Mouse (Mus musculus) mouse trophoblast stem cell (cell line): ENCODE measurements at regions not wholly inside any gene's neighbourhood (a gene's known extent, or its start where the extent isn't known, plus 50 kb on each side); places are given as distances from the start of the nearest gene placed in this dataset.
"Not testable (repeated sequence)": the region's sequence is repeated elsewhere in the genome, so short reads cannot be mapped to it uniquely, and the experiment has no call there.

Source experiments
- in situ Hi-C, 2 experiments: fragments of 300-500 bp; cut with MseI, MboI; formaldehyde crosslinking; loops; 2 replicates in 1 of 2; 3 replicates in 1 of 2; pipeline ENCODE4 v1.15.1; 2025

DNA sequence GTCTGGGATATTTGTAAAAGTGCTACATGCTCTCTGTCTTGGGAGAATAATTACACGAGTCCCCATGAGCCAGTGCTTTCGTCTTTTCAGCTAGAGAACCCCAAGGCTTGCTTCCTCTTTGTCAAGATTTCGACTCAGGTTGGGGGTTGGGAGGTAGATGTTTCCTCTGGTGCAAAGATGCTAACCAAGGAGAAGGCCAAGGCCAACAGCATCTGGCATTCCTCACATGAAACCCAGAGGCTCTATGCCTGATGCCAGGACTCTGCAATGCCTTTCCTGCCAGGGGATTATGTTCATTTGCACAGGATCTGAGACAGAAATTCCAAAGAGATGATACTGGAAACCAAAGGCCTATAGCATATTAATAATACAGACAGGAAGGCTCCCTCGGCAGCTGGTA is 198.2 kb upstream of the Six2 start:
- in situ Hi-C loops = loop anchor here in 1 of 2 experiments (10.0 kb wide), 1 partner anchor 179 kb away; no protein-coding TSS in a partner anchor

DNA sequence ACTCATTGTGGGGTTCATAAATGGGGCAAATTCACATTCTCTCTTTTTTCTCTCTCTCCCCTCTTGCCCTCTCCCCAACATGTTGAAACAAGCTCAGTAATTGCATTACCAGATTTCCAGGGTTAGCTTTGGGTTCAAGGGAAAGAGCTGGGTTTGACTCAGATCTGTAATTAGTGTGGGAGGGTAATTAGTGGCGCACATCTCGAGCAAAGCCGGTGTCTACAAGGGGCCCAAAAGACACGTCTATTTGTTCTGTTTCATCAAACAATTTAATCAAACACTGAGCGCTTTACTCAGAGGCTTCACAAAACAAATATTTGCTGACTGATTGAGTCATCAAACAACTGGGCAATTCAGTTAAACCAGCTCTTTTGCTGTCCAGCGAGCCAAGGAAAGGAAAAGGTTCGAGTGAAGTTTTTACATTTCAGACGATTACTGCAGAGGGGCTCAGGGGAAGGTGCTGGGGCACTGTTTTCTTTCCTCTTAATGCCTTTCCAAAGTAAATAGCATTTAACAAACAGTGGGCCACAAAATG is 193.6 kb upstream of the Six2 start:
- in situ Hi-C loops = loop anchor here in 1 of 2 experiments (10.0 kb wide), 1 partner anchor 183 kb away; no protein-coding TSS in a partner anchor

DNA sequence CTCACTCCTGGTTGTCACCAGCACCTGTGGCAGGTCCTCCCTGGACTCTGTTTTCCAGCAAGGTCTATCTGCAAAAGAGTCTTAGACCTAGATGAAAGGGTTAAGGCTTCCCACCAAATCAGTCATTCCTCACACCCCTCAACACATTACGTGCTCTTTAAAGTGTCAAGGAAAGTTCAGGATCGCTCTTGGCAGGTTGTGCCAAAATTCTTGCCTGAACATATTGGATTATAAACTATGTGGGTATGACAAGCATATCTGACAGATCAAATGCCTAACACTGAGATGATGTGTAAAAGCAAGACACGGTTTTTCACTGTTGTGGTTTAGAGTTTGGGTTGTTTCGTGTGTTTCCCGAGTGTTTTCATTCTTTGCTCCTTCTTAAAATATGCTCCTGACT is 193.0 kb upstream of the Six2 start:
- in situ Hi-C loops = loop anchor here in 1 of 2 experiments (10.0 kb wide), 1 partner anchor 184 kb away; no protein-coding TSS in a partner anchor

DNA sequence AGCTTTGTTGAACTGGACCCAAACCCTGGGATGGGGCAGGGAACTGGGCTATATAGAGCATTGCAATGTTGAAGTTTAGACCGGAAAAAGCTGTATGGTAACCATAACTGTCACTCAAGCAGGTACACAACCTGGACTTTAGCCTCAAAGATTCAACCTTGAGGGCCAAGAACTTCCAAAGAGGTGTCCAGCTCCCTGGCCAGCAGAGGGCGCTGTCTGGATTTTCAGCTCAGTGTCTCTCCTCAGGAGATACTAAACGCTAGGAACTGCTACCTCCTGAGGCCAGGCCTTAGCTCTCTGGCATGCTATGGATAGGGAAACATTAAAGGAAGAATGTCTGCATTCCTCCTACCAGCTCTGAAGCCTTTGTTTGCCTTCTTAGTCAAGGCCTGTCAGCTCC is 189.4 kb upstream of the Six2 start:
- in situ Hi-C loops = no loop called here

DNA sequence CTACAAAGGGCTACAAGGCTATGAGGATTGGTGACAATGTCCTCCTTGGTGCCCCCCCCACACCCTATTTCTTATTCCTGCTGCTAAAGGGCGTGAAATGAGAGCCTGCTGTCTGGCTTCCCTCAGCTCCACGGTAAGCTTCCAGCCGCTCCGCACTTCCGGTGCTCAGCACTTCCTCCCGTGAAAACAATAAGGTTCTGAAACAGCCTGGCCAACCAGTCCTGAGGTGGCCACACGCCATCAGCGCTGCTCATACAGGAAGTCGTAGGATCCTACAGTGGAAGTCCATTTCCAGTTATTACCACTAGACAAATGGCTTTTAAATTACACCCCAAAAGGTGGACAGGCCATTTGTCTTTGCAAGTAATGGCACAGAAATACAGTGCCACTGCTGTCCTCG is 188.8 kb upstream of the Six2 start:
- in situ Hi-C loops = no loop called here

DNA sequence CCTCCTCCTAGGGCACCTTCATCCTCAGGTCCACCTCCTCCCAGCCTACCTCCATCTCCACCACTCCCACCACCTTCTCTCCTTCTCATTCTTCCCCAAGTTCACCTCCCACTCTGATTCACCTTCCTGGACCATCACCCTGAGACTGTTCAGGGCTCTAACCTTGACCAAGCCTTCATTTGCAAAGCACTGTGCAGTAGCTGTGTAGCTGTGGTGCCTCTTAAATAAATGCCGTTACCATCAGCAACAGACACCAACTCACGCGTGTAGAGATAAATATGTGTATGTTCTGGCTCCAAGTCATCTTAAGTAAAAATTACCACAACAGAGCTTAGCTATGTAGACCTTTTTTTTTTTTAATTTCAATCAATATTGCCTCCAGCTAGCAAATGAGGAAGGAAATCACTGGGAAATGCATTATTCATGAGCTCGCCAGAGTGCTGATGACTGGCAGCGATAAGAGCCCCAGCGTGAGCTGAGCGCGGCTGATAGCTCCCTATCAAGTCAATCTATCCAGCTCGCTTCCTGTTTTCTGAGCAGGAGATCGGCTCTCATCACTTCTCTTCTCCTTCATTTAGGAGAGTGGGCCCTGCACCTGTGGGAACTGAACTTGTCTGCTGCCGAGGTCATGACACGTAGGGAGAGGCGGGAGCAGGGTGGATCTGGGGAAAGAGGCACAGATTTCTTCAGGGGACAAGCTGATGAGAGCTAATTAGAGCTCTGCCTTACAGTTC is 185.9 kb upstream of the Six2 start:
- in situ Hi-C loops = no loop called here

DNA sequence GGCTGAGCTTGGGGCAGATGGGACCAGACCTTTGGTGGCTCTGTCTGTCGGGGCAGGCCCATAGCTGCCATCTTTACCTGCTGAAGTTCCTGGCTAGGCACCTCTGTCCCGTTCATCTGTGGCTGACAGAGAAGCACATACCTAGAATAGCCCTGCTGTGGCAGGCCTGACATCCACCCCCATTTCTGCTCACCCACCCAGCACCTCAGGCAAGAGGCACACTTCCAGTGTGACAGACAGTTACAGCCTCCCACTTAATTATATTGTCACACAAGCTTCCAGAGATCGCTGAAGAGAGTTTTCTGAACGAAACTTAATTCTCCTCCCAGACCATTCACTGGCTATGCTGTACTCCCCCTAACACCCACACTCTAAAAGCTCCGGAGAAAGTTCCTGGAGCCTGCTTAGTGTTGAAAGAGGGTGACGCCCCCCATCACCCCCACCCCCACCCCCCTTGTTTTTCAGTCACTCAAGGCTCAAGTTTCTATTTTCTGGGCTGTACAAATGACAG is 184.9 kb upstream of the Six2 start:
- in situ Hi-C loops = no loop called here

DNA sequence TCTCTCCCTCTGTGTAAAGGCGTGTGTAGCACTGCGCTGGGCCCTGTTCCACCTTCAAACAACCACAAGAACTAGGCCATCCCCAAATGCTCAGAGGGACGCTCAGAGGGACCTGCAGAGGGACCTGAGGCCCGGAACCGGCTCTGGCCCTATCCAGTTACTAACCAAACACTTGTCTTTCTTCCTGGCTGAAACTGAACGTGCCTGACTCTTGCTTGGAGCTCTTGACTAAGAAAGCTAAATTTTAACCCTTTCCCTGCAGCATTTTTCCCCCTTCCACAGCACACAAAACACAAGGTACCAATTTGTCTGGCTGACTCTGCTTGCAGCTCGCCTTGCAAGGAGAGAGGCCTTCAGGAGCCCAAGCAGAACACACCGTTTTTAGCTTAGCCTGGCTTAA is 182.3 kb upstream of the Six2 start:
- in situ Hi-C loops = no loop called here

DNA sequence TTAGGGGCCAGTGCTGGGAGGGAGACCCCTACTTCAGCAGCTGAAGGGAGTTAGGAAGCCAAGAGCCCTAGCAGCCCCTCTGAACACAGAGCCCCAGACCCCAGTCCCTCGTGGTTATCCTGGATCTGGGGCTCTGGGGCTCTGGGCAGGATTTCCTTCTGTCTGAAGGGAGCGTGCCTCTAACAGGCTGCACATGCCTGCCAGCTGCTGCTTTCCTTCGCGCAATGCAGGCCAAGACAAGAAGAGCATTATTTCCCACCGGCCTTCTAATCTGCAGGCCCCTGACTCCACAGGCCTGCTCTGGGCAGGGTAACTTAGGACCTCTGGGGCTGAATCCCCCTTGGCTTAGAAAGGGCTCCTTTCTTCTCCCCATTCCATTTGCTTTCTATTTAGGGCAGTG is 181.1 kb upstream of the Six2 start:
- in situ Hi-C loops = no loop called here

DNA sequence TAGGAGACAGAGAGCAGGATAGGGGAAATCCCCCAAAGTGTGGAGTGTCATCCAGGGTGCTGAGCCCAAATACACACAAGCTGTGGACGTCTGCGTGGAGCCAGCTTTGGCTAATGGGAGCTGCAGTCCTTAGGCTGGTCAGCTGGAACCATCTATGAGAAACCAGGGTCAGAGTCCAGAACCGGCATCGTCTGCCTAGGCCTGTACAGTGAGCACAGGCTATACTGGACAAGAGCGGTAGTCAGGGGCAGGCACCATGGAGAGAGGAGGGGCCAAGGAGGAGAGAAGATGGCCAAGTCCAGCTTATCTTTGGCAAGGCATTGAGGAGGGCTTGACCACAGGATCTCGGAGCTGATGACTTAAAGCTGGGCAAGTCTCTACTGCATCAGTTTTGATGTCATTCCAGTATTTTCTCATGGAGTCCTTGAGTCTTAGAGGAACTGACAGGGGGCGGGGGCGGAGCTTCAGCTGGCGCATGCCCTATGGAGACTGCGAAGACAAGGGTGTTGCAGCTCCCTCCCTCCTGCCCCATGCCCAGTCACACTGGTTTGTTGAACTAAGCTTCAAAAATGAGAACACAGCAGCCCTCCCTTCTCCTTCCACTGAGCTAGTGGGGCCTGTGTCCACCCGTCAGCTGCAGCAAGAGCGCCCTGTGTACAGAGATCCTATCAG is 180.0 kb upstream of the Six2 start:
- in situ Hi-C loops = no loop called here

DNA sequence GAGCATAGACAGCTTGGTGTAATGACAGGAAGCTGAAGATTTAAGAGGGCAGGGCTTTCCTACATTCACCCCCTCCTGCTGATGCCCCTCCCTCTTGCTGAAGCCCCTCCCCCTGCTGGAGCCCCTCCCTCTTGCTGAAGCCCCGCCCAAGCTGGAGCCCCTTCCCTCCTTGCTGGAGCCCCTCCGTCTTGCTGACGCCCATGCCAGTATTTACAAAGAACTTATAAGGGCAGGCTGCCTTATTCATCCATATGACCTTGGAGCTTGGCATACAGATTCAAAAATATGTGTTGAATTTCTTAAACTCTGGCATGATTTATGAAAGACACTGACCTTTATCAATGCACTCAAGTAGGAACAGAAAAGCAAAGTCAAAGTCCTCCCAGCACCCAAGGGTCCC is 178.5 kb upstream of the Six2 start:
- in situ Hi-C loops = no loop called here

DNA sequence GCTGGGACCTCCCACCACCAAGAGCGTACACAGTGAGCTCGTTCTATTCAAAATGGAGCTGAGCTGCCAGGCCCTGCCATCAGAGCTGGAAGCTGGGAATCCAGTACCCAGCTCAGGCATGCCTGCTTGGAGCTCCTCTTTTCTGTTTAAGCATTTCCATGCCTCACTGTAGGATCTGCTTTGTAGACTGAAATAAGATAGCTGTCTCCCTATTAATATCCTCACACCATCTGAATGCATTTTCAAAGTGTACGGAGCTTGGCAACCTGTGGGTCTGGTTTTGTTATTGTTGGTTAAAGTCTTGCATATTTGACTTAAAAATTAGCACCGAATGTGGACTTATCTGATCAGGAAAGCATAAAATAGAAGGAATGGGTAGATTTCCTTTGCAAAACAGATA is 177.9 kb upstream of the Six2 start:
- in situ Hi-C loops = no loop called here

DNA sequence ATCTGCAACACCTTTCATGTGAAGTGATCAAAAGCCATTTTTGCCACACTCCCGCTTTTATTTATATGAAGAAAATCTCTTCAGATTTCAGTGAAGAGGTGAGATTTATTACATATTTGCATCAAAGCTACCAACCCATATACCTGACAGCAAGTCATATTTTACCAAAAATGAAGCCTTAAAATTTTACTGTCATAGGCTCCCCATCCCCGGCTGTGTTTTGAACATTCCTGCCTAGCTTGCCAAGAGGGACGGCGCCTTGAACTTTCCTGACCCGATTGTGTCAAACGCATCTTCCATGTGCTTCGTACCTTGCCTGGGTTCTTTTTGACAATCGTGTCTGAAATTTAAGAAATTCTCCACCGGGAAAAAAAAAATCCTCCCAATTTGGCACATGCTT is 173.3 kb upstream of the Six2 start:
- in situ Hi-C loops = no loop called here

DNA sequence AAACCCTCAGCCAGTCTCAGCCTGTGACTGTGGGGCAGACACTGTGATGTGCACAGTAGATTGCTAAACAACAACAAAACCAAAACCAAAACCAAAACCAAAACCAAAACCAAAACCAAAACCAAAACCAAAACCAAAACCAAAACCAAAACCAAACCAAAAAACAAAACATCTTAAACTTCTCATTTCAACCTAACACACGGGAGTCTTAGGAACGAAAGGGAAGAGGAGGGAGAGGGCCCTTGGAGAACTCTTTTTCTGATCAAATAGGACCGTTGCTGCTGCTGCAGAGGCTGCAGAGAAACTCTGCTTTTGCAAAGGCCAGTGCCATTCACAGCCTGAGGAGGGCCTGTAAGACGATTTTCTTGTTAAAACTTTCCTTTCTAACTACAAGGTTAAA is 172.7 kb upstream of the Six2 start:
- in situ Hi-C loops = no loop called here

DNA sequence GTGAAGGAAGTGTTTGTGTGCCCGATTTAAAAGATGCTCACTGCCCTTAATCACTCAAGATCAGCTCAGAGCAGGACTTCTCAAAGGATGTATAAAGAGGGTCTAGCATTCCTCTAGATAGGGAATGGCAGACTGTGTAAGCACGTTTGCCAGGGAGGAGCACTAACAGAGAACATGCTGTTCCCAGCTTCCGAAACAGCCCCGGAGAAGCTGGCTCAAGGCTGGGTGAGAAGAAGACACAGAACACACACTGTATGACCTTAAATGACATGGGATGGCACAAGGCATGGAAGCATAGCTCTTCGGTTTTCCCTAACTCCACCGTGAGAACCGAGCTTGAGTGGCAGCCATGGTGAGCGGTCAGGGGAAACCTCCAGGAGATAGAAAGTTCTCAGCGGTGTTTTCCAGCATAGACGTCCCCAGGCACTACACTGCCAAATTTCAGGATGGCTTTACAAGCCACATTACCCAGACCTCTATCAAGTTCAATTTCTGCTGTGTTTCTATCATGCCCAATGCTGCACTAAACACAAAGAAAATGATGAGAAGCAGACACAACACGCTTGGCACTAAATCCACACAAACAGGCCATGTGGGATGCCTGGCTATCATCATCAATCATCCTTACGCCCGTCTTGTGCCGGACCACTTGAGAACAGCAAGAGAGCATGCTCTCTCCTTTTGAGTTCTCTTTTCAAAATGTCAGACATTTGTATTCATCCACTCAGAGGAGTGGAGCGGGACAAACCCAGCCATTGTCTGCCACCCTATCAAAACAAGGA is 172.0 kb upstream of the Six2 start:
- in situ Hi-C loops = no loop called here

DNA sequence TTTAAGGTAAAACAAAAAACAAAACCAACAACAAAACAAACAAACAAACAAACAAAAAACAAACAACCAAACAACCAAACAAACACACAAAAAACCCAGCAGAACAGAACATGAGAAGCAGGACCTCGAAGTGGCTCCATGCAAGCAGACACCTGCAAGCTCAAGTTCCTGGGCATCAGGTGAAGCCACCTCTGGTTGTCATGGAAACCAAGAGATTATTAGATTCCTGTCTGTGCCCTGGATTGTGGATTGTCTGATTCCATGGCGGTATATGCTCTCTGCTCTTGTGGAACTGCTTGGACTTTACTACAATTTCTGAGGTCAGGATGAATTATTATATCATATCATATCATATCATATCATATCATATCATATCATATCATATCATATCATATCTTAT is 170.4 kb upstream of the Six2 start:
- in situ Hi-C loops = no loop called here

DNA sequence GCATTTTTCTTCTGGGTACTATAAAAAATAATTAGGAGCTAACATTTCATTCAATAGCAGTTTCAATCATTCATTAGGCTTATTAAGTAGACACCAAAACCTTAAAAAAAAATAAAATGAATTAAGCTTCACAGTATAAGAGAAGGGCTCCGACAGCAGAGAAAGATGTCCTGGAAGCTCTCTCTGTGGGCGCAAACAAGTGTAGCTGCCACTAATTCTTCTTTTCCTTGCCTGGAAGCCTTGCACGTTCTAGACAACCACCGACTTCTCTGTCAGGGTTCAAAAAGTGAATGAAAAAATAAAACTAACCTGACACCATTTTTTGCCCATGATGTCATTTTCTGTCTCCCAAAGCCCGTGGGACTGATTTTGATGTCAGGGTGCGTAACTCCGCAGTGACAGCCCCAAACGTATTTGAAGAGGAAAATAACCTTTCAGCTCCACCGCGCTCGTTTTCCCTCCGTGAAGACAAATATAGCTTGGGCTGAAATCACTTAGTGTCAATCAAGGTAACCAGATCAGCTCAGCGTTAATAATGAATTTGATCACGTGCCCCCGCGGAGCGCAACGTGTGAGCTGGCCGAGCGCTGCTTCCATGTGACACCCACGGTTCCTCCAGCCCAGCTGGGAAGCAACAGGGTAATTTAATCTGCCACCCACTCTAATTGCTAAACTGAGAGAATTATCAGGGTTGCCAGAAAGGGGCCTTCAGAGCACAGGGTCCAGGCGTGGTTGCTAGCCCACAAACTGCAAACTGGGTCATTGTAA is 169.8 kb upstream of the Six2 start:
- in situ Hi-C loops = no loop called here

DNA sequence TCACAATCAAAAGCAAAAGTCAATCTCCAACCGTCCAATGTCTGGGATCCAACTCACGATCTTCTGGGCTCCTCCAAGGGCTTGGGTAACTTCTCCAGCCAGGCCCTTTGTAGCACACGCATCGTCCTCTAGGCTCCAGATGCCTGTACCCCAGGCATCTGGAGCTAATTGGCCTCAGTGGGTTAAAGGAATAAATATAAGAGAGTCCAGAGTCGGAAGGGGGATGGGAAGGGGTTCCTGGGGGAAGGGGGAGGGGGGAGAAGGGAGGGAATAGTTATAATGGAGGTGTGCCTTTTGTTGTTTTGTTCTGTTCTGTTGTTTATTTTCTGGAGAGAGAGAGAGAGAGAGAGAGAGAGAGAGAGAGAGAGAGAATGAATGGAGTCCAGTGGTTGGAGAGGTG is 168.8 kb upstream of the Six2 start:
- in situ Hi-C loops = not testable (repeated sequence)

DNA sequence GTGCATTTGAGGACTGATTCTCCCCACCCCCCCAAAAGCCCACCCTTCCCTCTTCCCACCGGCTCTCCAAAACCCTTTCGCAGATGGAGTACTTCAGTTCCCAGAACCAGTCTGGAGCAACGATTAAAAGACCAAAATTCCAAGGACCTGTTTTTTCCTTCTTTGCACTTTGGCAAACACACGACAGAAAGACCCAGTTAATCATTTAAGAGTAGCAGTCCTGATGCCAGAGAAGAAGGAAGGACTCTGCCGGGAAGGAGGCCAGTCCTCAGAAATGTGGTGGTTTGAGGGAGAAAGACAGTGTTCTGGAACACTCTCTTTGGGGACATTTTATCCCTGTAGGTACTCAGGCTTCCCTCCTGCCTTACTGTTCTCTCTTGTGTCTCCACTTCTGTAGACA is 165.1 kb upstream of the Six2 start:
- in situ Hi-C loops = no loop called here

DNA sequence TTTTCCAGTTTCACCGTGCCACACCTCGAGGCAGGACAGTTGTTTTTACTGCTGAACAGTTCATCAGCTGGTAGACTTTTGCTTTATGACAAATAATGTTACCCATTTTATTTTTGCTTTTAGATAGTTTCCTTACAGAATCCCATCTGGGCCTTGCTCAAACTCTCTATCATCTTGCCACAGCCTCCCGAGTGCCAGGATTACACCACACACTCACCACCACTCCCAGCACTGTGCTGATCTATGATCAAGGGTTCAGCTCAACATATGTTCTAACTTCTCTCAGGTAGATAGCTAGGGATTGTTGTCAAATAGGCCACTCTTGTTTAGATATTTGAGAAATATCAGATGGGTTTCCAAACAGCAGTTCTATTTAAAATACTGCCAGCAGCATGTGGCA is 160.5 kb upstream of the Six2 start:
- in situ Hi-C loops = no loop called here

DNA sequence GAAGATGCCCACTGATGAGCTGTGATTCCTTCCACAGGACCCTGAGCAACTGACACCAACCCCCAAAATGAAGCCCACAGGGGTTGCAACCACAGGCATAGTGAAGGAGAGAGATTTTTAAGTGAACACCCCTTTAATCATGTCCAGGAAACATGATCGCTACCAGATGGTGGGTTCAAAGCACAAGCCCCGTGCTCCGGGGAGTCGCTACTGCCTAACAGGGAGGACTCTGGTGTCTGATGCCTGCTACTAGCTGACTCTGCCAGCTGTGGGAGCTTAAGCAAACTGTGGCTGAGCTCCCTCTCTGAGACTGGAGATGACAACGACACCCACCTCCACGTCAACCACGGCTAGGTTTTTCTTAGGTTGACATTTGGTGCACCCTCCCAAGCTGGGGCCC is 159.7 kb upstream of the Six2 start:
- in situ Hi-C loops = no loop called here
